Mouse (Mus musculus): Measurements from ENCODE around the gene Fgf2. TPM values are rescaled to one million over a fixed set of nuclear protein-coding genes. Genes with fewer than 3 reads are reported as not detected.

Fgf2 gene
- polyA plus RNA-seq, 1 experiment from 2014 or later: 1.1 TPM

DNA sequence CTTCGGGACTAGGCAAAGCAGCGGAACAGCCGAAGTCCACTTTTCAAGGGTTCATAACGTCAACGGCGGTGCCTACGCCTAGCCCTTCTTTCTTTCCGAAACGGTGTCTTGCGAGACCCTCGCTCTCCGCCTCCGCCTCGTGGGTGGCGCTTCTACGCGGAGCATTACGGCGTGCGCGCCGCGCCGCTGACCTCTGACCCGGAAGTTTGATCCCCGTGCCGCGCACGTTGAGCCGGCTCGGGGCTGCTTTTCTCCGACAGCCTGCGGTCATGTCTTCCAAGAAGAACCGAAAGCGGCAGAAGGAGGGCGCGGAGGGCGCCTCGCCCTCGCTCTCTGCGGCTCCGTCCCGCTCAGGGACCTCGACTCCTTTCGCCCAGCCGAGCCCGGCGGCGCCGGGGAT, 71.9 kb downstream of the Fgf2 start, which contains the start of gene Nudt6:
Gene Nudt6 (minus strand): TSS at position 140 of the 400 bp plus-strand sequence.
- Histone ChIP-seq H3K4me2 (peak within 1 kb of the TSS; percentile 79), H3K27ac (replicated peaks) (peak within 1 kb of the TSS; percentile 95), H3K36me3 (no peaks in the 10 kb centered on the region), H3K9me3 (replicated peaks) (no peaks in the 10 kb centered on the region), H3K4me1 (peaks cover 21% of the 10 kb centered on the region), H3K27me3 (replicated peaks) (no peaks in the 10 kb centered on the region), H3K4me3 (replicated peaks) (peak within 1 kb of the TSS; percentile 74), H3K9ac (replicated peaks) (peak within 1 kb of the TSS; percentile 85)
- under 1% methylated on average over 50 of the region's 50 CpGs for WGBS
- ATAC-seq (ENCODE audit: low FRiP score): peak; percentile 91

DNA sequence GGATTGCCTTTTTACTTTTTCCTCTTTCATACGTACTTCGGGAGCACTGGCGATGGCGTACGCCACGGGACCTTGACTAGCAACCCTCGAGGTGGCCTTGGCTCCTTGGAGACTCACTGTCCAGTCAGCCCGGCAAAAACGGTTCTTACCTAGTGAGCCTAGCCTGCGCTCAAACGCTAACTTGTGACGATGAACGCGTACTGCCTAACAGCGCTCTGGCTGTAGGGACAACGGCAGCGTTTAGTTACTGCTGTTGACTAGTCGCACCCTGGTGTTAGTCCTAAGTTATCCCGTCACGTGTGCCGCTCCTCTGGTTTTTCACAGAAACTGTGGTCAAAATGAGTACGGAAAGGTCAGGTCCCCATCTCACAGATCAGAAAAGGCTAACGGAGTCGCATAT, 72.5 kb downstream of the Fgf2 start:
- Histone ChIP-seq H3K9me3 (replicated peaks) (no peaks in the 10 kb centered on the region), H3K4me1 (peaks cover 21% of the 10 kb centered on the region), H3K4me2 (peak overlapping the region; percentile 77), H3K27ac (replicated peaks) (peak overlapping the region; percentile 85), H3K27me3 (replicated peaks) (no peaks in the 10 kb centered on the region), H3K9ac (replicated peaks) (peak overlapping the region; percentile 51), H3K4me3 (replicated peaks) (peak overlapping the region; percentile 74), H3K36me3 (no peaks in the 10 kb centered on the region)
- ATAC-seq (ENCODE audit: low FRiP score): no peak
- WGBS: under 1% methylated on average over 24 of the region's 24 CpGs

DNA sequence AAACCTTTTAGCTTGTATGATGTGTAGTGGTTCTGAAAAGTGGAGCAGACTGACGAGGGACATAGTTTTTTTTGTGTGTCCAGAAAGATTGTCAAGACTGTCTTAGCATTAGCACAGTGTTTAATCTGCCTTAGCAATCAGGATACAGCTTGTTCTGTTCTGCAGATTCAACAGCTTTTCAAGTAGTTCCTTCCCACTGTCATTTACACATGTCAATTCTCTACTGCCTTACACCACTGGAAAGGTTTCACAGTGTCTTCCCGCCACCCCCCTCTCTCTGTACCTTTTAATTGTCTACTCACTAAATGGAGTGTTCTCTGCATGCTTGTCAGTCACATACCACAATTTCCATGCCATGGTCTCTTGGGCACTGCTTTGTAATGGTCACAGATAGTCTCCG, 73.0 kb downstream of the Fgf2 start:
- WGBS: 13% methylated on average over 3 of the region's 3 CpGs
- peak overlapping the region; percentile 74 for H3K4me3 ChIP-seq (replicated peaks)
- H3K9ac ChIP-seq (replicated peaks): peak overlapping the region; percentile 51
- peaks cover 21% of the 10 kb centered on the region for H3K4me1 ChIP-seq
- ATAC-seq (ENCODE audit: low FRiP score): no peak
- no peak overlapping the region for H3K27ac ChIP-seq (replicated peaks)
- H3K4me2 ChIP-seq: peak overlapping the region; percentile 77
- H3K27me3 ChIP-seq (replicated peaks): no peaks in the 10 kb centered on the region
- H3K9me3 ChIP-seq (replicated peaks): no peaks in the 10 kb centered on the region
- H3K36me3 ChIP-seq: peaks cover 3% of the 10 kb centered on the region; the same call in 1 of the 2 replicates

DNA sequence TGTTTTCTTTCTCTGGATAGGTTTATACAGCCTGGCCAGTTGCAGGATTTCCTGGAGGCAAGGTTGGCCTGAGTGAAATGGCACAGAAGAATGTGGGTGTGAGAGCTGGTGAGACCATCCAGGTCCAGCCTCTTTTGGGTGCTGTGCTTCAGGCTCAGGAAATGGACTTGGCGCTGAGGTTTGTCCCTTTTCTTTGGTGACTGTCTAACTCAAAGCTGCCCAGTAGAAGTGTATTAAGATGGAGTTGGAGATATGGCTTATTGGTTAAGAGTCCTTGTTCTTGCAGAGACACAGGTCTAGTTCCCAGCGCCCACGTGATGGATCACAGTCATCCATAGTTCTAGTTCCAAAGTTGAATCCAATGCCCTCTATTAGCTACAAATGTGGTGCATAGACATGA, 77.9 kb downstream of the Fgf2 start:
- peaks cover 16% of the 10 kb centered on the region; the same call in 1 of the 2 replicates for H3K36me3 ChIP-seq
- no peak overlapping the region for H3K9ac ChIP-seq (replicated peaks)
- H3K9me3 ChIP-seq (replicated peaks): no peaks in the 10 kb centered on the region
- H3K4me1 ChIP-seq: peaks cover 7% of the 10 kb centered on the region
- H3K27ac ChIP-seq (replicated peaks): no peak overlapping the region
- H3K4me3 ChIP-seq (replicated peaks): no peak overlapping the region
- WGBS: 96% methylated on average over 3 of the region's 3 CpGs
- no peak for ATAC-seq (ENCODE audit: low FRiP score)
- H3K27me3 ChIP-seq (replicated peaks): no peaks in the 10 kb centered on the region
- H3K4me2 ChIP-seq: no peak overlapping the region

DNA sequence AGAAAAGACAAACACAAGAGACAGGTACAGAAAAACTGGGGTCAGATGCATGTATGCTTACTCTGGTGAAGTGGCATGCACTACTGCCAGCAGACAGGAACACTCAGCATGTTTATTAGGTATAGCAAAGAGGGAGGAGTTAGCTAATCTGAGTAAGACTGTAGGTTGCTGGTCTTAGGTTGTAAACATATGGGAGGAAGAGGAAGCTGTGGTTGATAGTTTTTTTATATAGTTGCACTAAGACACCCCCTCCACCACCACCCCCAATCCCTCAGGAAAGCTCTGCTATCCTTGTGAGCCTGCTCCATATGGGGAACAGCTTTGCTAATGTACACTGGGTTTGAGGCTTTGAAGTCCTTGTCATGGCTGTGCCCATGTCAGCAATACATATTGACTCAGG, 82.2 kb downstream of the Fgf2 start:
- no peaks in the 10 kb centered on the region for H3K27me3 ChIP-seq (replicated peaks)
- ATAC-seq (ENCODE audit: low FRiP score): no peak
- H3K9me3 ChIP-seq (replicated peaks): no peaks in the 10 kb centered on the region
- H3K4me3 ChIP-seq (replicated peaks): no peak overlapping the region
- H3K4me2 ChIP-seq: no peak overlapping the region
- no peak overlapping the region for H3K27ac ChIP-seq (replicated peaks)
- no peaks in the 10 kb centered on the region for H3K4me1 ChIP-seq
- no peak overlapping the region for H3K9ac ChIP-seq (replicated peaks)
- peaks cover 29% of the 10 kb centered on the region for H3K36me3 ChIP-seq

DNA sequence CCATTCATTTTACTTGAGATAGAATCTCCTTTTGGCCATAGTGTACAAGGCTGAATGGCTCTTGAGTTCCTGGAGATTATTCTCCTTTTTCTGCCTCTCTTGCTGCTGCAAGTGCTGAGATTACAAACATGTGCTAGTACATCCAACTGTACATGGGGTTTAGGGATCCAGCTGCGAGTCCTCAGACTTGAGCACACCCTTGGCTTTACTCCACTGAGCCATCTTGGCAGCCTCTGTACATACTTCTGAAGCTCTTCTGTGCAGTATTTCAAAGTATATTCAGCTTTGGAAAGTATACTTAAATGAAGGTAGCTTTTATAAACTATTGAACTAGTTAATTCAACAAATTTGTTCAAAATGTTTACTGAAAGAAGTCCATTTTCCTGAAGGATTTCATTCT, 91.6 kb downstream of the Fgf2 start:
- WGBS: 90% methylated on average over 1 of the region's 1 CpGs

DNA sequence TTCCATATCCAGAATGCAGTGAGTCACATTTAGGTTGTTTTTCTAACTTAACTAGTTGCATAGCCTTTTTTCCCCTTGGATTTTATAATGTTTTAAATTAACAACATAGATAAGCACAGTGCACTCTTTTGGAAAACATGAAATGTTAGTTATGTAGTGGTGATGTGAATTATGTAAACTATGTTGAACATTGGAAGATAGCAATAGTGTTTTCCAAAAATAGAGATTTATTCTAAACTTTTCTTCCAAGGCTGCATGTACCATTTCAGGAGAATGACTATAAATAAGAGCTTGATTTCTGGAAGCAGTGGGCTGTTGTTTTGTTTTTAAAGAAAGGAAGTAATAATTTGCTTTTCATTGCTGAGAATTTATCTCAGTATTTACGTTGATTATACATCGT, 95.3 kb downstream of the Fgf2 start:
- H3K9ac ChIP-seq (replicated peaks): no peak overlapping the region
- H3K27ac ChIP-seq (replicated peaks): no peak overlapping the region
- no peaks in the 10 kb centered on the region for H3K27me3 ChIP-seq (replicated peaks)
- no peak for ATAC-seq (ENCODE audit: low FRiP score)
- no peak overlapping the region for H3K4me2 ChIP-seq
- WGBS: 91% methylated on average over 2 of the region's 2 CpGs
- H3K9me3 ChIP-seq (replicated peaks): no peaks in the 10 kb centered on the region
- H3K4me1 ChIP-seq: no peaks in the 10 kb centered on the region
- no peak overlapping the region for H3K4me3 ChIP-seq (replicated peaks)
- peaks cover 14% of the 10 kb centered on the region for H3K36me3 ChIP-seq

More for the DNA sequence above, 91.6 kb downstream of the Fgf2 start:
- no peak for ATAC-seq (ENCODE audit: low FRiP score)
- Histone ChIP-seq H3K27me3 (replicated peaks) (no peaks in the 10 kb centered on the region), H3K4me3 (replicated peaks) (no peak overlapping the region), H3K9me3 (replicated peaks) (no peaks in the 10 kb centered on the region), H3K4me1 (no peaks in the 10 kb centered on the region), H3K36me3 (peaks cover 21% of the 10 kb centered on the region), H3K27ac (replicated peaks) (no peak overlapping the region), H3K4me2 (no peak overlapping the region), H3K9ac (replicated peaks) (no peak overlapping the region)

DNA sequence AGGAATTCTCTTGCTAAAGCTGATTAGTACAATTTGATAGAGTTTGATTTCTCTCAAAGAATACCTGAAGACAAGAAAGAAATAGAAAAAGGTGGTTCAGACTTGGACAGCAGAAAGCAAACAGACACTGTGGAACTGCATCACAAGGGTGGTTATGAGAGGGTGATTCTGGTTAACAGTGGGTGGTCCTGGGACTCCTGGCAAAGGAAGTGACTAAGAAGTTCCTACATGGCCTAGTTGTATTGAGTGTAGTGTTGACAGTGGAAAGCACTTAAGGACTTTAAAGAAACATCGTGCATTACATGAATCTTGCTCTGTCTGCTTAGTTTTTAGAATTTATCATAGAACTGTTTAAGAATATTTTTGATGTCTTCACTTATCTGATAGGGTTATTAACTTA, 107.8 kb downstream of the Fgf2 start:
- WGBS: 89% methylated on average over 1 of the region's 1 CpGs
- no peaks in the 10 kb centered on the region for H3K4me1 ChIP-seq
- no peak overlapping the region for H3K27ac ChIP-seq (replicated peaks)
- no peak overlapping the region for H3K4me3 ChIP-seq (replicated peaks)
- no peak overlapping the region for H3K9ac ChIP-seq (replicated peaks)
- H3K4me2 ChIP-seq: no peak overlapping the region
- 0 out of 2 replicates have a peak, but pooled peaks cover 1% of the 10 kb centered on the region for H3K36me3 ChIP-seq
- H3K9me3 ChIP-seq (replicated peaks): no peaks in the 10 kb centered on the region
- no peak for ATAC-seq (ENCODE audit: low FRiP score)
- no peaks in the 10 kb centered on the region for H3K27me3 ChIP-seq (replicated peaks)

Other genes starting within 250 kb of the Fgf2 start
- 0.23 and 0.68 TPM in 2 replicates for gene Il2, start 222.4 kb upstream of the Fgf2 start, polyA plus RNA-seq (2015; fragmentation: Nextera tagmentation; extraction: Ambion mirVana)
- gene Il21, start 115.7 kb upstream of the Fgf2 start, polyA plus RNA-seq (2015; fragmentation: Nextera tagmentation; extraction: Ambion mirVana): not detected in 2 replicates
- 4.4 and 4.7 TPM in 2 replicates for gene Bbs12, start 35.8 kb upstream of the Fgf2 start, polyA plus RNA-seq (2015; fragmentation: Nextera tagmentation; extraction: Ambion mirVana)
- 3.3 and 3.6 TPM in 2 replicates for gene Cetn4, start 35.6 kb upstream of the Fgf2 start, polyA plus RNA-seq (2015; fragmentation: Nextera tagmentation; extraction: Ambion mirVana)
- gene Spata5, start 71.5 kb downstream of the Fgf2 start, polyA plus RNA-seq (2015; fragmentation: Nextera tagmentation; extraction: Ambion mirVana): 29.5 and 31.7 TPM in 2 replicates
- 9.3 and 10.5 TPM in 2 replicates for gene Nudt6, start 71.9 kb downstream of the Fgf2 start, polyA plus RNA-seq (2015; fragmentation: Nextera tagmentation; extraction: Ambion mirVana)

Measured in neural tube, embryonic 15.5 days (tissue).